Mouse (Mus musculus): Measurements from ENCODE around the gene Lcp2. TPM values are rescaled to one million over a fixed set of nuclear protein-coding genes. Genes with fewer than 3 reads are reported as not detected.

Gene Lcp2
- total and polyA plus RNA-seq, 3 experiments, result 48.3 to 109 (median 52.2) TPM

DNA sequence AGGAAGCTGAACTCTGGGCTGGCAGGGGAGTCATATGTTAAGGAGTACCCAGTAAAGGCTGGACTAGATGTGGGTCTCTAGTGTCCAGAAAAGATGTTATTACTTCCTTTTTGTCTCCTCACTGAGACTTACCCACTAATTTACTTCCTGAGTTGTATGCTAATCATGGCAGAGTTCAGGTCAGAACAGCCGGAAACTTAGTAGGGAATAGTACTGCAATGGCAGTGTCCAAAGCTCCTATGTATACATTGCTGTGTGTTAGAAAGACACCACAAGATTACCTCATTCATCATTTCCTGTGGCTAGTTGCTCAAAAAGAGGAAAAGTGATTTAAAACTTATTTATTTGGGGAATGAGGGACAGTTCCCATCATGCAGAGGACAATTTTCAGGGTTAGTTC lies 21.6 kb upstream of the Lcp2 start:
- Histone ChIP-seq H3K4me1 (ENCODE audit: insufficient read depth, low read depth, low read length) (peaks cover 15% of the 10 kb centered on the region), H3K27me3 (ENCODE audit: insufficient read depth, low read length) (no peaks in the 10 kb centered on the region), H3K4me3 (ENCODE audit: low read depth, low read length) (no peak overlapping the region), H3K36me3 (replicated peaks) (no peaks in the 10 kb centered on the region), H3K9me3 (replicated peaks) (0 out of 2 replicates have a peak, but pooled peaks cover 10% of the 10 kb centered on the region)
- DNase-seq (ENCODE audit: low spot score) (no peak), ATAC-seq (ENCODE audit: extremely low read depth, insufficient number of reproducible peaks, low FRiP score, poor library complexity, severe bottlenecking) (no peak)
- TF ChIP-seq TAL1 (conservative IDR thresholded peaks at IDR 0.05; ENCODE audit: low read depth, low read length), result no peak
- no peak for TF ChIP-seq GATA2 (IDR thresholded peaks at IDR 0.05; ENCODE audit: borderline replicate concordance, low read depth, low read length)
- TF ChIP-seq CTCF (IDR thresholded peaks at IDR 0.05; ENCODE audit: low read depth, low read length), result no peak
- TF ChIP-seq POLR2AphosphoS5 (IDR thresholded peaks at IDR 0.05; ENCODE audit: insufficient replicate concordance, low read depth, low read length), result no peak
- TF ChIP-seq GATA1 (IDR thresholded peaks at IDR 0.05; ENCODE audit: borderline replicate concordance, low read length), result no peak

DNA sequence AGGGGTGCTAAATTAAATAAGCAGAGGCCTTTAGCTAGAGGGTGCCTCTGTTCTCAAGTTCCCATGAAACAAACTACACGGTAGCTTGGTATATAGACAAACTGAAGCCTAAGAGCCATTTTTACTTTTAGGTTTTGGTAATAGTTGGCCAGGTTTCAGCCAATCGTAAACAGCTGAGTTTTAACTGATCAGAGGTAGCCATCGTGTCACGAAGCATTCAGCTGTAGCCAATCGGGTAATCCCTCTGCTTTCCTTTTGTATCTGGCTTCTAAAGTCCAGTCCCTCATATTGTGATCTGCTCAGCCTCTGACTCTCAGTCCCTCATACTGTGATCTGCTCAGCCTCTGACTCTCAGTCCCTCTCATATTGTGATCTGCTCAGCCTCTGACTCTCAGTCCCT lies 17.1 kb upstream of the Lcp2 start:
- H3K9me3 ChIP-seq (replicated peaks), result 0 out of 2 replicates have a peak, but pooled peaks cover 5% of the 10 kb centered on the region
- H3K4me3 ChIP-seq (ENCODE audit: low read depth, low read length), result no peak overlapping the region
- ATAC-seq (ENCODE audit: extremely low read depth, insufficient number of reproducible peaks, low FRiP score, poor library complexity, severe bottlenecking) (no peak), DNase-seq (ENCODE audit: low spot score) (no peak)
- peaks cover 34% of the 10 kb centered on the region for H3K4me1 ChIP-seq (ENCODE audit: insufficient read depth, low read depth, low read length)
- TF ChIP-seq POLR2AphosphoS5 (IDR thresholded peaks at IDR 0.05; ENCODE audit: insufficient replicate concordance, low read depth, low read length) (no peak), GATA1 (IDR thresholded peaks at IDR 0.05; ENCODE audit: borderline replicate concordance, low read length) (no peak), CTCF (IDR thresholded peaks at IDR 0.05; ENCODE audit: low read depth, low read length) (no peak), TAL1 (conservative IDR thresholded peaks at IDR 0.05; ENCODE audit: low read depth, low read length) (no peak), GATA2 (IDR thresholded peaks at IDR 0.05; ENCODE audit: borderline replicate concordance, low read depth, low read length) (no peak)
- H3K27me3 ChIP-seq (ENCODE audit: insufficient read depth, low read length), result no peaks in the 10 kb centered on the region
- no peaks in the 10 kb centered on the region for H3K36me3 ChIP-seq (replicated peaks)

DNA sequence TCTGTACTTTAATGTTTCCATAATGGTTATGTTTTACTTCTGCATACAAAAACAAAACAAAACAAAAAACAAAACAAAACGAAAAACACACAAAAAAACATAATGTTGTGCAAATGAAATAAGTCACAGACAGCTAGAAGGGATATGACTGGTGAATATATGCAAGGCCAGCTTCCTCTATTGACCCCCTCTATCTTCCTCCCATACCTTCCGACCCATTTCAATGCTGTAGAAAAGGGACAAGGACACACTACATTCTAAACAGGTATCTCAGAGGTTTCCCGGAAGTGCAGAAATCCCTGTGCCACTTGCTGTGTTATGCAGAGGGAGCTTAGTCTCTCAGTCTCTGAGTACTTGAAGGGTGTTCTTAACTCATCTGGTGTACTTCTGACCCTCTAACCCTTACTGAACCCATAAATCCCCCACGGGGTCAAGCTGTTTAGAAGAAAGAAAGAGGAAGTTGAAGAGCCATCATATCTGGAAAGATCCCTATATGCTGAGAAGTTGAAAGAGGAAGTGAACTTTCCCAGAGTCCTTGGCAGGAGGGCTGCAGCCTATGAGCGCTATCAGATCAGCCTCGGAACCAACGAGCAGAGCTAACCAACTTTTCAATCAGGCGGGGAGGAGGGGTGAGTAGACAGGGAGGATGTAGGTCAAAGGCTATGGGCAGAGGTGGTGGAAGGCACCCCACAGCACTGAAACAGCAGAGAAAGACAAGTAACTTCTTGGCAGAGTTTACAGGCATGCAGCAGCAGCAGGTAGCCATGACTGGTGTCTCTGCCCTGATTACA lies 15.5 kb upstream of the Lcp2 start:
- Histone ChIP-seq H3K4me3 (ENCODE audit: low read depth, low read length) (peak overlapping the region; percentile 57), H3K27me3 (ENCODE audit: insufficient read depth, low read length) (no peaks in the 10 kb centered on the region), H3K9me3 (replicated peaks) (0 out of 2 replicates have a peak, but pooled peaks cover 9% of the 10 kb centered on the region), H3K4me1 (ENCODE audit: insufficient read depth, low read depth, low read length) (peaks cover 30% of the 10 kb centered on the region), H3K36me3 (replicated peaks) (no peaks in the 10 kb centered on the region)
- DNase-seq (ENCODE audit: low spot score) (peak; percentile 69), ATAC-seq (ENCODE audit: extremely low read depth, insufficient number of reproducible peaks, low FRiP score, poor library complexity, severe bottlenecking) (peak; percentile 94)
- TF ChIP-seq GATA1 (IDR thresholded peaks at IDR 0.05; ENCODE audit: borderline replicate concordance, low read length) (no peak), GATA2 (IDR thresholded peaks at IDR 0.05; ENCODE audit: borderline replicate concordance, low read depth, low read length) (no peak), POLR2AphosphoS5 (IDR thresholded peaks at IDR 0.05; ENCODE audit: insufficient replicate concordance, low read depth, low read length) (no peak), CTCF (IDR thresholded peaks at IDR 0.05; ENCODE audit: low read depth, low read length) (no peak), TAL1 (conservative IDR thresholded peaks at IDR 0.05; ENCODE audit: low read depth, low read length) (no peak)

DNA sequence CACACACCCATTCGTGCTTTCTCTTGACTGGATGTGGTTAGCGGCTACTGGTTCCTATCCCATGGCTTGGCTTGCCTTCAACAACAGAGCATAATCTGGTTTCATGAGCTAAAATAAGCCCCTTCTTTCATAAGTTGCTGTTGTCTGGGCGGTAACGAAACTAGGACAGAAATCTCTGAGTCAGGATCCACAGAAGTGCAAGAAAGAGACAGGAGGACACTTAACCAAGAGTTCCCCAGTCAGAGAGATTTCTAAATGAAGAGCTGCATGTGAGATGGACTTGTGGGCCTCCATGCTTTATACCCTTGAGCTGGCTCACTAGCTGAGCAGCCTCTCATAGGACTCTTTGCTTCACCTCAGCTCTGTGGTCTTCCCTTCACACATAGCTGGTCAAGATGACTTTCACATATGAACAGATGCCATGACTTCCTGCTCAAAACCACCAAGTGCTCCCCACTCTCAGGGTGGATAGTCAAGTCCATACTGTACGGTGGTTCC lies 12.7 kb upstream of the Lcp2 start:
- no peak for ATAC-seq (ENCODE audit: extremely low read depth, insufficient number of reproducible peaks, low FRiP score, poor library complexity, severe bottlenecking)
- H3K9me3 ChIP-seq (replicated peaks), result 0 out of 2 replicates have a peak, but pooled peaks cover 6% of the 10 kb centered on the region
- H3K36me3 ChIP-seq (replicated peaks), result no peaks in the 10 kb centered on the region
- TF ChIP-seq GATA2 (IDR thresholded peaks at IDR 0.05; ENCODE audit: borderline replicate concordance, low read depth, low read length) (no peak), TAL1 (conservative IDR thresholded peaks at IDR 0.05; ENCODE audit: low read depth, low read length) (no peak), CTCF (IDR thresholded peaks at IDR 0.05; ENCODE audit: low read depth, low read length) (no peak), GATA1 (IDR thresholded peaks at IDR 0.05; ENCODE audit: borderline replicate concordance, low read length) (no peak), POLR2AphosphoS5 (IDR thresholded peaks at IDR 0.05; ENCODE audit: insufficient replicate concordance, low read depth, low read length) (no peak)
- H3K4me1 ChIP-seq (ENCODE audit: insufficient read depth, low read depth, low read length), result peaks cover 24% of the 10 kb centered on the region
- DNase-seq (ENCODE audit: low spot score), result no peak
- H3K27me3 ChIP-seq (ENCODE audit: insufficient read depth, low read length), result no peaks in the 10 kb centered on the region
- H3K4me3 ChIP-seq (ENCODE audit: low read depth, low read length), result no peak overlapping the region

DNA sequence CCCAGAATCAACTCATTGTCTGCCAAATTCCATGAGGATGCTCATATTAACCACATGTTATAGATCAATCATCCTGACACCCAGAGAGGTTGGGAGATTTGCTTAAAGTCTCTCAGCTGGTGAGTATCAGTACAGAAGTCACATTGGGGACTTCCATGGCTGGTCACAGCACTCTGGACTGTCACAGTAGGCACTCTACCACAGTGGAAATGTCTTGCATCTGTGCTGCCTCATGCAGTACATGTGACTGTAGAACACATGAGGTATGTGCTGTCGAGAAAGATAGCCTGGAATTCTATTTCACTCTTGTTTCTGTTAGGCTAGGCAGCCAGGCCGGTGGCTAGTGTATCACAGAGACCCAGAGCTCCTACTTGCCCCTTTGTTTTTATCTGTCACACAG lies 11.9 kb upstream of the Lcp2 start:
- DNase-seq (ENCODE audit: low spot score), result no peak
- Histone ChIP-seq H3K9me3 (replicated peaks) (0 out of 2 replicates have a peak, but pooled peaks cover 5% of the 10 kb centered on the region), H3K4me1 (ENCODE audit: insufficient read depth, low read depth, low read length) (peaks cover 25% of the 10 kb centered on the region), H3K36me3 (replicated peaks) (no peaks in the 10 kb centered on the region), H3K4me3 (ENCODE audit: low read depth, low read length) (no peak overlapping the region), H3K27me3 (ENCODE audit: insufficient read depth, low read length) (no peaks in the 10 kb centered on the region)
- TF ChIP-seq TAL1 (conservative IDR thresholded peaks at IDR 0.05; ENCODE audit: low read depth, low read length), result no peak
- TF ChIP-seq CTCF (IDR thresholded peaks at IDR 0.05; ENCODE audit: low read depth, low read length), result no peak
- no peak for TF ChIP-seq GATA1 (IDR thresholded peaks at IDR 0.05; ENCODE audit: borderline replicate concordance, low read length)
- no peak for TF ChIP-seq GATA2 (IDR thresholded peaks at IDR 0.05; ENCODE audit: borderline replicate concordance, low read depth, low read length)
- no peak for TF ChIP-seq POLR2AphosphoS5 (IDR thresholded peaks at IDR 0.05; ENCODE audit: insufficient replicate concordance, low read depth, low read length)
- no peak for ATAC-seq (ENCODE audit: extremely low read depth, insufficient number of reproducible peaks, low FRiP score, poor library complexity, severe bottlenecking)

DNA sequence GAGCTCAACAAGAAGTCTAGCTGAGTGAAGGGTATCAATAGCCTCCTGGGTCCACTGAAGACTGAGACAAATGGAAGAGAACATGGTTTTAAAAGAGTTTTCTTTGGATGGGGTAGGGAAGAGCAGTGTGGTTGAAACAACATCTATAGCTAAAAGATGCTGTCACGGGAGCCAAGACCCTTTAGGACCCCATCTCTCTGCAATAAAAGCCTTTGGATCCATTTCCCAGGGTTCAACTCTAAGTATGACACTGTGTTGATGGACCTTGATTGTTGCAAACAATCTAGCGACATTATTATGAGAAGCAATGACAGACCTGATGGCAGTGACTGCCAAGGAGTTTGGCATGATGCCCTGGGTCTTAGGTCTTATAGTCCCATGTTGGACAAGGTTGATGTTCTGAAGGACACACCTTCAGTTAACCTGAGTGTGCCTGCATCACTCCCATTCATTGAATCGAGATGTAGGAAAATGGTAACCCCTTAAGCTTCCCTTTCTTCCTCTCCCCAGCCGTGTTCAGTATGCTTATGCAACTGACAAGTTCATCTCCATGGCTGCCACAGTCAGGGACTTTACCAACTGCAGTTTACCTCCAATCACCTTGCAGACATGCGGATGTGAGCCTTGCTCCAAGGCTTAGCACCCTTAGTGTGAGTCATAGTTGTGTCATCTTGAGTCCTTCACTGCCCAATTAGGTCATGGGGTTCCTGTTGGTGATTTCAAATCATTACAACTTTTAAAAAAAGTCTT lies 10.6 kb upstream of the Lcp2 start:
- no peak for ATAC-seq (ENCODE audit: extremely low read depth, insufficient number of reproducible peaks, low FRiP score, poor library complexity, severe bottlenecking)
- TF ChIP-seq GATA2 (IDR thresholded peaks at IDR 0.05; ENCODE audit: borderline replicate concordance, low read depth, low read length), result no peak
- TF ChIP-seq POLR2AphosphoS5 (IDR thresholded peaks at IDR 0.05; ENCODE audit: insufficient replicate concordance, low read depth, low read length), result no peak
- TF ChIP-seq CTCF (IDR thresholded peaks at IDR 0.05; ENCODE audit: low read depth, low read length), result no peak
- 0 out of 2 replicates have a peak, but pooled peaks cover 5% of the 10 kb centered on the region for H3K9me3 ChIP-seq (replicated peaks)
- no peak overlapping the region for H3K4me3 ChIP-seq (ENCODE audit: low read depth, low read length)
- no peaks in the 10 kb centered on the region for H3K27me3 ChIP-seq (ENCODE audit: insufficient read depth, low read length)
- no peaks in the 10 kb centered on the region for H3K36me3 ChIP-seq (replicated peaks)
- H3K4me1 ChIP-seq (ENCODE audit: insufficient read depth, low read depth, low read length), result peaks cover 19% of the 10 kb centered on the region
- DNase-seq (ENCODE audit: low spot score), result no peak

Data from G1E (cell line).